Mouse (Mus musculus) sigmoid colon, adult 10 weeks (tissue): ENCODE measurements around the gene Zfp455. TPM values are rescaled to one million over a fixed set of nuclear protein-coding genes. Genes with fewer than 3 reads are reported as not detected.

Experiments
- polyA plus RNA-seq: library from polyadenylated mRNA; stranded (reverse); fragments of 350-450 nt; fragmentation: Illumina TruSeq; extraction: RNeasy Lipid Tissue Mini Kit (QIAGEN cat#74804); gene quantifications from one replicate; pipeline ENCODE4 v1.2.3, GENCODE M21; 2014; ENCODE audit warnings: low read depth, low replicate concordance

The Zfp455 gene
- 12.7 TPM for polyA plus RNA-seq

DNA sequence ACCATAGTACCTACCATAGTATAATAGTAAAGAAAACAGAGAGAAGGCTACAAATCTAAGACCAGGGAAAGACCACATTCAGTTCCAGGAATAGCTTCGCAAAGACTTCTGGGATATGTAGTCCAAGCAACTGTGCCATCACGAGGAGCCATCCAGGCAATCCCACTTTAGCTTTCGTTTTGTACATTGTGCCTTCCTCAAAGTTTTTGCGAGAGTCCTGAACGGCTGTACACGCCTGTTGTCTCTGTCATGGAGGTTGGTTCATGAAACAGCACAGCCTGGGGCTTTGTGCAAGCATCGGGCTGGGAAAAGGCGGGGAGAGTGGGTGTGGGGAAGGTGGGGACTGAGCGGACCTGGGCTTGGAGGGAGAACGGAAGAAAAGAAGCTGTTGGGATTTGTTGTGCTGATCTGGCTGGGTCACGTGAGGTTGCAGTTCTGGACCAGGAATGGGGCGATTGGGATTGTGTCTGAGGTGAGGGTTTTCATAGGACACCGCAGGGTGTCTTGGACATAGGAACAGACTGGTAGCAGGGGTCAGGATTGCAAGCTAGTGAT lies at the start of gene Zfp455:
TSS of gene Zfp455 (plus strand) at position 167 of the 555 bp plus-strand sequence.

DNA sequence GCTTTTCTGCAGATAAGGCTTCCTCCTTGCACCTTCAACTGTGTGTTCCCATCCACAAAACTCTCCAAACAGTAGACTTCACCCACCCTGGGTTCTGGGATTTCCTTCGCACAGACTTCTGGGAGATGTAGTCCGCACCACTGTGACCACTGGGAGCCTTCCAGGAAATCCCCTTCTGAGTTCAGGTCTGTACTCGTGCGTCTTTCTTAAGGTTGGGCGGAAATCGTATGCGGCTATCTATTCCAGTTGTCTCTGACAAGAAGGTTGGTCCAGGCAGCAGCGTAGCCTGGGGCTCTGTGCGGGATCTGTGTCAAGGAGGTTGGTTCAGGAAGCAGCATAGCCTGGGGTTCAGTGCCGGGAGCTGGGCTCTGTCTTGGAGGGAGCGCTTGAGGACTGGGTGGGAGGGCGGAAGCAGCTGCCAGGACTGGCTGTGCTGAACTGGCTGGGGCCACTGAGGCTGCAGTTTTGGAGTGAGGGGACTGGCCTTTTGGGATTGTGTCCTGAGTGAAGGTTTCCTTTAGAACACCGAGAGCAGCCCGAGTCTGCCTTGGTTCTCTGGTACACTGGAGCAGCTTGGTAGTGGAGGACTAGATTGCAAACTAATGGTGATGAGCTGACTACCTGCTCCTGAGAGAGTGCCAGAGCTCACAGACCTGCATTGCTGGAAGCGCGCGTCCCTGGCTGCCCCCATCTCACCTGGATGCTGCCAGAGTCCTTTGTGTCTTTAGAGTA lies 21.1 kb upstream of the Zfp455 start, which contains the start of gene Rsl1:
TSS of gene Rsl1 (plus strand) at position 192 of the 732 bp plus-strand sequence.

Other genes with a start within 250 kb of the Zfp455 start
- 12.5 TPM for gene Zfp712, start 133.3 kb upstream of the Zfp455 start, polyA plus RNA-seq
- 17.0 TPM for gene Zfp708, start 96.5 kb upstream of the Zfp455 start, polyA plus RNA-seq
- gene Gm28557, start 85.9 kb upstream of the Zfp455 start, polyA plus RNA-seq, result 9.9 TPM
- 1.6 TPM for gene Rslcan18, start 78.2 kb upstream of the Zfp455 start, polyA plus RNA-seq
- 27.6 TPM for gene Zfp759, start 72.8 kb upstream of the Zfp455 start, polyA plus RNA-seq
- gene Rsl1, start 21.3 kb upstream of the Zfp455 start, polyA plus RNA-seq, result 33.6 TPM
- gene Zfp458, start 84.0 kb downstream of the Zfp455 start, polyA plus RNA-seq, result 11.1 TPM
- gene Zfp457, start 112.0 kb downstream of the Zfp455 start, polyA plus RNA-seq, result 2.4 TPM
- gene Zfp595, start 138.1 kb downstream of the Zfp455 start, polyA plus RNA-seq, result 42.2 TPM
- gene Gm28044, start 166.0 kb downstream of the Zfp455 start, polyA plus RNA-seq, result 1.4 TPM
- 27.4 TPM for gene Zfp953, start 166.1 kb downstream of the Zfp455 start, polyA plus RNA-seq
- 2.2 TPM for gene Gm28041, start 181.2 kb downstream of the Zfp455 start, polyA plus RNA-seq
- gene Zfp456, start 181.3 kb downstream of the Zfp455 start, polyA plus RNA-seq, result 16.1 TPM
- 49.9 TPM for gene Zfp429, start 205.3 kb downstream of the Zfp455 start, polyA plus RNA-seq
- 8.2 TPM for gene Zfp459, start 226.9 kb downstream of the Zfp455 start, polyA plus RNA-seq